Mouse (Mus musculus): ENCODE data around the gene Gpr63. TPM values are rescaled to one million over a fixed set of nuclear protein-coding genes. Genes with fewer than 3 reads are reported as not detected.
"Not testable (repeated sequence)": the region's sequence is repeated elsewhere in the genome, so short reads cannot be mapped to it uniquely, and the experiment has no call there.

Gpr63 gene
- polyA plus RNA-seq, 1 experiment from 2014 or later: 1.2 TPM

DNA sequence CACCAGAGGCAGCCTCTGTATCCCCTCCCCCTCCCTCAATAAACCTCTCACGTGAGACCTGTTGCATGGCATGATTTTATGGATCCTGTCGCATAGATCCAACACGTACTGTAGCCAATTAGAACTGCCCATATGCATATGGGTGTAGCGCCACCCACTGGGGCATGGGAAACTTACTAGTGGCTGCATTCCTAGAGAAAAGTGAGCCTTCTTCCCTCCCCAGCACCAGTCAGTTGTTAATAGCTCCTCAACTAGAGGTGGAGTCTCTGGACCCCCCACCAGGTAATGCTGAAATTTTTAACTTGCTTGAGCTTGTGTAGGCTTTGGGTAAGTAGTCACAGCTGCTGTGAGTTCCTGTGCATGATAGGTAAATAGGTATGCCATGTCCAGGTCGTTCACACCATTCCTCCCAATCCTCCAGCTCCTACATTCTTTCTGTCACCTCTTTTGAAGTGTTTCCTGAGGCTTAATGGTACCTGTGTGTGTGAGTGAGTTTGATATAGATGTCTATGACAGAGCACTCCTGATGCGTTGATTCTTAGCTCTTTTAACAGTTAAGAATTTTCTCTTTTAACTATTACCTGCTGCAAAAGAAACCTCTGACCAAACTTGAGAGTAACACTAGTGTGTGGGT is 69.1 kb downstream of the Gpr63 start:
- Histone ChIP-seq H3K4me3 (ENCODE audit: low read length) (no peak overlapping the region), H3K9ac (ENCODE audit: low read length) (no peak overlapping the region), H3K27me3 (ENCODE audit: control insufficient read depth, insufficient read depth, low read depth, low read length) (no peaks in the 10 kb centered on the region), H3K9me3 (ENCODE audit: control insufficient read depth, low read length) (no peaks in the 10 kb centered on the region), H3K4me1 (replicated peaks; ENCODE audit: control insufficient read depth, insufficient read depth, low read length) (no peaks in the 10 kb centered on the region), H3K27ac (ENCODE audit: low read length) (peak overlapping the region; percentile 38; the same call in 1 of the 2 replicates), H3K4me2 (ENCODE audit: low read depth, low read length) (no peak overlapping the region), H3K36me3 (ENCODE audit: control insufficient read depth, insufficient read depth, low read length) (no peaks in the 10 kb centered on the region)
- ATAC-seq (ENCODE audit: low read depth): peak; percentile 64; the same call in 1 of the 2 replicates
- WGBS: 14% methylated on average over 6 of the region's 6 CpGs

DNA sequence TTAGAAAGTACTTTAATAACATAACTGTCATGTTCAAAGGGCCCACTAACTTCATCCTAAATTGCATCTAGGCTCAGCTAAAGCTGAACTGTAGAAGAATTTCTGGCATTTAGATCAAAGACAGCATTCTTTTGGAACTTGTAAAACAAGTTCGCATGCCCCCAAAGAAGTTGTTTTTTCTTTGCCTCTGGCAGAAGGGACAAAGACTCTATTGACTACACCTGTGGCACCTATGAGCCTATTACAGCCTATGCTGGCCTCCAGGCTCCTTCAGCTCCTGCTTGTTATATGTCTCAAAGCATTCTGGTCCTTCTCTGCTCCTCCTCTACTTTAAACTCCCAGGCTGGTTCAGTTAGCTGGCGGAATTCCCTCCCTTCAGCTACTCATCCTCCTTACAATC is 69.6 kb downstream of the Gpr63 start:
- H3K36me3 ChIP-seq (ENCODE audit: control insufficient read depth, insufficient read depth, low read length): no peaks in the 10 kb centered on the region
- no peaks in the 10 kb centered on the region for H3K27me3 ChIP-seq (ENCODE audit: control insufficient read depth, insufficient read depth, low read depth, low read length)
- ATAC-seq (ENCODE audit: low read depth): peak; percentile 87
- H3K27ac ChIP-seq (ENCODE audit: low read length): peak overlapping the region; percentile 43
- H3K9ac ChIP-seq (ENCODE audit: low read length): no peak overlapping the region; the same call in 1 of the 2 replicates
- H3K4me2 ChIP-seq (ENCODE audit: low read depth, low read length): peak overlapping the region; percentile 36
- H3K4me1 ChIP-seq (replicated peaks; ENCODE audit: control insufficient read depth, insufficient read depth, low read length): no peaks in the 10 kb centered on the region
- no peaks in the 10 kb centered on the region for H3K9me3 ChIP-seq (ENCODE audit: control insufficient read depth, low read length)
- WGBS: 23% methylated on average over 2 of the region's 2 CpGs
- 0 out of 2 replicates have a peak overlapping the region, but pooled peaks have one; percentile 8 for H3K4me3 ChIP-seq (ENCODE audit: low read length)

DNA sequence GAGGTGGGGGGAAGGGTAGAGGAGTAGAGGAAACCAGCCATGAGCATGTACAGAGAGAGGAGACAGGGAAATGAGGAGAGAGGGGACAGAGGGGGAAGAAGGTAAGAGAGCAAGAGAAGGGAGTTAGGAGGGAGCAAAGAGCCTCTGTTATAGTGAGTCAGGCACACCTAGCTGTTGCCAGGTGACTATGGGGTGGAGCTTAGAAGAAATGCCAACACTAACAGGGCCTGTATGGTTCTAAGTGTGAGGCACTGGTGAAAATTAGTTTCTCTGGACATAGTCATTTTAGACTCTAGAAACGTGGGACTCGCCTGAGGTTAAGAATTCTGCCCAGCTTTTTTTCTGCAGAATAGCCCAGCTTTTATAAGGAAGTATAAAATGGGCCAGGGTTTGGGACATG is 71.1 kb downstream of the Gpr63 start:
- H3K27me3 ChIP-seq (ENCODE audit: control insufficient read depth, insufficient read depth, low read depth, low read length): no peaks in the 10 kb centered on the region
- H3K9me3 ChIP-seq (ENCODE audit: control insufficient read depth, low read length): no peaks in the 10 kb centered on the region; the same call in 1 of the 2 replicates
- ATAC-seq (ENCODE audit: low read depth): peak; percentile 34; the same call in 1 of the 2 replicates
- H3K4me3 ChIP-seq (ENCODE audit: low read length): no peak overlapping the region
- no peak overlapping the region for H3K27ac ChIP-seq (ENCODE audit: low read length)
- no peak overlapping the region for H3K9ac ChIP-seq (ENCODE audit: low read length)
- 58% methylated on average over 2 of the region's 2 CpGs for WGBS
- H3K4me2 ChIP-seq (ENCODE audit: low read depth, low read length): no peak overlapping the region
- H3K36me3 ChIP-seq (ENCODE audit: control insufficient read depth, insufficient read depth, low read length): no peaks in the 10 kb centered on the region
- no peaks in the 10 kb centered on the region for H3K4me1 ChIP-seq (replicated peaks; ENCODE audit: control insufficient read depth, insufficient read depth, low read length)

DNA sequence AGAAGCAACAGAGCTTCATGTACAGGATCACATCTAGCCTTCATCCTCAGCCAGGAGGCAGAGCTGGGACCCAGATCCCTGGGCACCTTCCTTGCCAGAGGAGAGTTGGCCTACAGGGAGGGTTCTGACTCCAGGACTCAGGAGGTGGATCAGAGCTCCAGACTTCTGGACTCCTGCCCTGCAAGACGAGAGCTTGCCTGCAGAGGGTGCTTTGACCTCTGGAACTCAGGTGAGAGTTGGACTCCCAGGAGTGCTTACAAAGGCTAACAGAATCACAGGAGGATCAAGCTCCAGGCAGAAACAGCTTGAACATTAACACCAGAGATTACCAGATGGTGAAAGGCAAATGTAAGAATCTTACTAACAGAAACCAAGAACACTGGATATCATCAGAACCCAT is 89.3 kb downstream of the Gpr63 start:
- not testable (repeated sequence) for ATAC-seq (ENCODE audit: low read depth); H3K27me3 ChIP-seq (ENCODE audit: control insufficient read depth, insufficient read depth, low read depth, low read length)
- WGBS: 50% methylated on average over 1 of the region's 1 CpGs

More for the DNA sequence above, 89.3 kb downstream of the Gpr63 start:
- H3K4me2 ChIP-seq (ENCODE audit: low read depth, low read length); H3K36me3 ChIP-seq (ENCODE audit: control insufficient read depth, insufficient read depth, low read length); H3K9ac ChIP-seq (ENCODE audit: low read length); H3K4me3 ChIP-seq (ENCODE audit: low read length); H3K27ac ChIP-seq (ENCODE audit: low read length); H3K9me3 ChIP-seq (ENCODE audit: control insufficient read depth, low read length); H3K4me1 ChIP-seq (replicated peaks; ENCODE audit: control insufficient read depth, insufficient read depth, low read length): not testable (repeated sequence)

Other genes starting within 250 kb of the Gpr63 start
- gene Klhl32, start 115.3 kb upstream of the Gpr63 start, polyA plus RNA-seq (2015; fragmentation: Nextera tagmentation; extraction: Ambion mirVana): 1.6 and 1.9 TPM in 2 replicates
- gene Ndufaf4, start 68.3 kb upstream of the Gpr63 start, polyA plus RNA-seq (2015; fragmentation: Nextera tagmentation; extraction: Ambion mirVana): 30.7 and 33.8 TPM in 2 replicates

Measured in lung, embryonic 16.5 days (tissue).